Mouse (Mus musculus): ENCODE results near the gene Gng2. TPM values are rescaled to one million over a fixed set of nuclear protein-coding genes. Genes with fewer than 3 reads are reported as not detected.

The Gng2 gene
- total RNA-seq (2012; rRNA removed) (3.3 and 8.9 TPM in 2 replicates), polyA plus RNA-seq (2012; ENCODE audit: insufficient read depth in 1 of 2, insufficient read length in 2 of 2, low read depth in 1 of 2, low replicate concordance in 2 of 2, missing spikeins in 1 of 2) (10 to 100 TPM in 1 of 2 experiments, not detected in 1; 17.2 TPM)

- no peak for TF ChIP-seq CTCF (IDR thresholded peaks at IDR 0.05 in 2 of 3, conservative IDR thresholded peaks at IDR 0.05 in 1 of 3; ENCODE audit: control insufficient read depth in 1 of 3, insufficient read depth in 1 of 3, low read depth in 2 of 3, low read length in 3 of 3, poor library complexity in 1 of 3, severe bottlenecking in 1 of 3)
- TF ChIP-seq CHD1 (IDR thresholded peaks at IDR 0.05; ENCODE audit: low read depth, low read length) = no peak
- no peak for TF ChIP-seq EP300 (IDR thresholded peaks at IDR 0.05; ENCODE audit: low read depth in 1 of 2, low read length in 2 of 2)
- TF ChIP-seq TAL1 (IDR thresholded peaks at IDR 0.05; ENCODE audit: low read length) = no peak
- no peak for TF ChIP-seq USF1 (IDR thresholded peaks at IDR 0.05; ENCODE audit: low read depth, low read length)
- TF ChIP-seq USF2 (IDR thresholded peaks at IDR 0.05; ENCODE audit: borderline replicate concordance in 1 of 2, insufficient read depth in 1 of 2, low read depth in 1 of 2, low read length in 2 of 2) = no peak
- no peak for TF ChIP-seq POLR2AphosphoS2 (IDR thresholded peaks at IDR 0.05; ENCODE audit: low read length)
- TF ChIP-seq SIN3A (IDR thresholded peaks at IDR 0.05; ENCODE audit: low read length) = no peak
- no peak for TF ChIP-seq MAZ (IDR thresholded peaks at IDR 0.05; ENCODE audit: low read depth, low read length)
- no peak for TF ChIP-seq POLR2A (IDR thresholded peaks at IDR 0.05; ENCODE audit: control insufficient read depth in 1 of 2, insufficient read depth in 1 of 2, low read depth in 1 of 2, low read length in 2 of 2, poor library complexity in 1 of 2)
- TF ChIP-seq CHD2 (IDR thresholded peaks at IDR 0.05; ENCODE audit: low read length) = no peak
- no peak for TF ChIP-seq MYC (IDR thresholded peaks at IDR 0.05; ENCODE audit: low read depth, low read length)
- H3K9me3 ChIP-seq (replicated peaks; ENCODE audit: insufficient read depth, low read length) = no peaks in the 10 kb centered on the region
- H3K27me3 ChIP-seq (ENCODE audit: control insufficient read depth in 1 of 2, insufficient read depth in 2 of 2, low read length in 2 of 2) = no peaks in the 10 kb centered on the region
- H3K4me1 ChIP-seq (ENCODE audit: control insufficient read depth in 1 of 2, insufficient read depth in 2 of 2, low read length in 2 of 2) = peaks cover 7 to 12% of the 10 kb centered on the region in 2 experiments; a peak in 3 of 4 replicates
- peak within 1 kb of the TSS; percentile 63 to 78 for H3K4me3 ChIP-seq (ENCODE audit: control insufficient read depth in 1 of 2, insufficient read depth in 1 of 2, low read depth in 2 of 2, low read length in 2 of 2)
- H3K36me3 ChIP-seq (ENCODE audit: control insufficient read depth in 1 of 2, insufficient read depth in 2 of 2, low read length in 2 of 2) = peaks cover 0 to 9% of the 10 kb centered on the region in 2 experiments; a peak in 2 of 4 replicates
- H3K79me2 ChIP-seq (ENCODE audit: control insufficient read depth, insufficient read depth, low read length, poor library complexity) = peaks cover 1% of the 10 kb centered on the region
- H3K9ac ChIP-seq (ENCODE audit: control insufficient read depth, low read depth, low read length, poor library complexity, severe bottlenecking) = peak within 1 kb of the TSS; percentile 62
- no peak for DNase-seq (ENCODE audit: low read depth, low spot score)
- no peak within 1 kb of the TSS for H3K27ac ChIP-seq (ENCODE audit: control insufficient read depth, low read depth, low read length)
Measured at GRCm38 (mm10) chr14:19977271-19978024, at the start of gene Gng2. Gene Gng2, minus strand, starts transcription at chr14:19977627.

GRCm38 (mm10) chr14:20024888-20025719, 47.7 kb upstream of the Gng2 start:
- no peaks in the 10 kb centered on the region for H3K79me2 ChIP-seq (ENCODE audit: control insufficient read depth, insufficient read depth, low read length, poor library complexity)
- H3K9ac ChIP-seq (ENCODE audit: control insufficient read depth, low read depth, low read length, poor library complexity, severe bottlenecking) = peak overlapping the region; percentile 52
- H3K9me3 ChIP-seq (replicated peaks; ENCODE audit: insufficient read depth, low read length) = no peaks in the 10 kb centered on the region
- peaks cover 5 to 12% of the 10 kb centered on the region in 2 experiments for H3K4me1 ChIP-seq (ENCODE audit: control insufficient read depth in 1 of 2, insufficient read depth in 2 of 2, low read length in 2 of 2)
- peak overlapping the region; percentile 51 to 58 for H3K4me3 ChIP-seq (ENCODE audit: control insufficient read depth in 1 of 2, insufficient read depth in 1 of 2, low read depth in 2 of 2, low read length in 2 of 2)
- H3K27ac ChIP-seq (ENCODE audit: control insufficient read depth, low read depth, low read length) = peak overlapping the region; percentile 28
- DNase-seq (ENCODE audit: low read depth, low spot score) = peak; percentile 80
- H3K36me3 ChIP-seq (ENCODE audit: control insufficient read depth in 1 of 2, insufficient read depth in 2 of 2, low read length in 2 of 2) = peaks cover 0 to 8% of the 10 kb centered on the region in 2 experiments; a peak in 2 of 4 replicates
- peaks cover 0 to 3% of the 10 kb centered on the region in 2 experiments; a peak in 3 of 4 replicates for H3K27me3 ChIP-seq (ENCODE audit: control insufficient read depth in 1 of 2, insufficient read depth in 2 of 2, low read length in 2 of 2)
- no peak for TF ChIP-seq ETS1 (IDR thresholded peaks at IDR 0.05; ENCODE audit: low read depth, low read length)
- no peak for TF ChIP-seq CHD1 (IDR thresholded peaks at IDR 0.05; ENCODE audit: low read depth, low read length)
- 0 out of 2 replicates have a peak, but pooled peaks have one; percentile 11 for TF ChIP-seq RCOR1 (IDR thresholded peaks at IDR 0.05; ENCODE audit: low read depth, low read length)
- TF ChIP-seq EP300 (IDR thresholded peaks at IDR 0.05; ENCODE audit: low read depth in 1 of 2, low read length in 2 of 2) = peak in 1 of 2 experiments; percentile 26; a peak in 1 of 4 replicates
- TF ChIP-seq CTCF (IDR thresholded peaks at IDR 0.05 in 2 of 3, conservative IDR thresholded peaks at IDR 0.05 in 1 of 3; ENCODE audit: control insufficient read depth in 1 of 3, insufficient read depth in 1 of 3, low read depth in 2 of 3, low read length in 3 of 3, poor library complexity in 1 of 3, severe bottlenecking in 1 of 3) = no peak
- TF ChIP-seq ZMIZ1 (IDR thresholded peaks at IDR 0.05; ENCODE audit: low read depth, low read length) = no peak
- no peak for TF ChIP-seq USF1 (IDR thresholded peaks at IDR 0.05; ENCODE audit: low read depth, low read length)
- no peak for TF ChIP-seq RAD21 (IDR thresholded peaks at IDR 0.05; ENCODE audit: low read depth, low read length)
- no peak for TF ChIP-seq SIN3A (IDR thresholded peaks at IDR 0.05; ENCODE audit: low read length)
- no peak for TF ChIP-seq MAX (IDR thresholded peaks at IDR 0.05; ENCODE audit: low read length)
- peak; percentile 30; the same call in 1 of the 2 replicates for TF ChIP-seq ELF1 (IDR thresholded peaks at IDR 0.05; ENCODE audit: low read depth, low read length)
- TF ChIP-seq MXI1 (IDR thresholded peaks at IDR 0.05; ENCODE audit: low read depth, low read length) = no peak
- TF ChIP-seq ZKSCAN1 (IDR thresholded peaks at IDR 0.05; ENCODE audit: low read depth, low read length) = no peak
- TF ChIP-seq MAZ (IDR thresholded peaks at IDR 0.05; ENCODE audit: low read depth, low read length) = no peak
- no peak for TF ChIP-seq BHLHE40 (IDR thresholded peaks at IDR 0.05; ENCODE audit: borderline replicate concordance, low read depth, low read length)
- TF ChIP-seq E2F4 (IDR thresholded peaks at IDR 0.05; ENCODE audit: borderline replicate concordance, low read depth, low read length) = no peak
- TF ChIP-seq ZC3H11A (IDR thresholded peaks at IDR 0.05; ENCODE audit: low read depth, low read length) = no peak
- TF ChIP-seq TAL1 (IDR thresholded peaks at IDR 0.05; ENCODE audit: low read length) = no peak
- no peak for TF ChIP-seq TCF12 (IDR thresholded peaks at IDR 0.05; ENCODE audit: low read depth, low read length)
- no peak for TF ChIP-seq CHD2 (IDR thresholded peaks at IDR 0.05; ENCODE audit: low read length)
- no peak for TF ChIP-seq TBP (IDR thresholded peaks at IDR 0.05; ENCODE audit: low read depth, low read length)
